Mouse (Mus musculus): Measurements from ENCODE around the gene Gckr. TPM values are rescaled to one million over a fixed set of nuclear protein-coding genes. Genes with fewer than 3 reads are reported as not detected.

Gene Gckr
- polyA plus RNA-seq, 1 experiment from 2014 or later = not detected

- H3K27me3 ChIP-seq (ENCODE audit: insufficient read depth, low read length) = no peaks in the 10 kb centered on the region
- no peak overlapping the region for H3K27ac ChIP-seq
- H3K9ac ChIP-seq (ENCODE audit: low read depth, low read length) = no peak overlapping the region
- 90% methylated on average over 6 of the region's 6 CpGs for WGBS
- peaks cover 18% of the 10 kb centered on the region; the same call in 1 of the 2 replicates for H3K36me3 ChIP-seq (ENCODE audit: insufficient read depth, low read length)
- H3K4me3 ChIP-seq (replicated peaks; ENCODE audit: low read depth, low read length) = no peak overlapping the region
- H3K9me3 ChIP-seq (replicated peaks; ENCODE audit: low read length) = no peaks in the 10 kb centered on the region
- H3K4me1 ChIP-seq (replicated peaks; ENCODE audit: insufficient read depth, low read length) = no peaks in the 10 kb centered on the region
- no peak for DNase-seq (ENCODE audit: low spot score)
- ATAC-seq (replicated peaks; ENCODE audit: low FRiP score, low read depth) = no peak
- H3K4me2 ChIP-seq (ENCODE audit: low read length) = no peak overlapping the region
- TF ChIP-seq CTCF (IDR thresholded peaks at IDR 0.05; ENCODE audit: low read depth) = no peak
These were observed 24.2 kb upstream of the Gckr start for GRCm38 (mm10) chr5:31273018-31273417.

- ATAC-seq (replicated peaks; ENCODE audit: low FRiP score, low read depth) (no peak), DNase-seq (ENCODE audit: low spot score) (no peak)
- Histone ChIP-seq H3K27ac (no peak overlapping the region), H3K27me3 (ENCODE audit: insufficient read depth, low read length) (no peaks in the 10 kb centered on the region), H3K4me1 (replicated peaks; ENCODE audit: insufficient read depth, low read length) (no peaks in the 10 kb centered on the region), H3K9me3 (replicated peaks; ENCODE audit: low read length) (no peaks in the 10 kb centered on the region), H3K4me2 (ENCODE audit: low read length) (no peak overlapping the region), H3K36me3 (ENCODE audit: insufficient read depth, low read length) (peaks cover 40% of the 10 kb centered on the region), H3K4me3 (replicated peaks; ENCODE audit: low read depth, low read length) (no peak overlapping the region), H3K9ac (ENCODE audit: low read depth, low read length) (no peak overlapping the region)
- 84% methylated on average over 20 of the region's 20 CpGs for WGBS
- TF ChIP-seq CTCF (IDR thresholded peaks at IDR 0.05; ENCODE audit: low read depth) = no peak
These were observed 17.8 kb upstream of the Gckr start for GRCm38 (mm10) chr5:31279245-31279988.

GRCm38 (mm10) chr5:31288225-31288624 lies 9.0 kb upstream of the Gckr start:
- Histone ChIP-seq H3K4me3 (replicated peaks; ENCODE audit: low read depth, low read length) (no peak overlapping the region), H3K36me3 (ENCODE audit: insufficient read depth, low read length) (peaks cover 25% of the 10 kb centered on the region), H3K27me3 (ENCODE audit: insufficient read depth, low read length) (no peaks in the 10 kb centered on the region), H3K4me1 (replicated peaks; ENCODE audit: insufficient read depth, low read length) (peaks cover 11% of the 10 kb centered on the region), H3K27ac (no peak overlapping the region), H3K9ac (ENCODE audit: low read depth, low read length) (no peak overlapping the region), H3K9me3 (replicated peaks; ENCODE audit: low read length) (no peaks in the 10 kb centered on the region), H3K4me2 (ENCODE audit: low read length) (no peak overlapping the region)
- no peak for DNase-seq (ENCODE audit: low spot score)
- TF ChIP-seq CTCF (IDR thresholded peaks at IDR 0.05; ENCODE audit: low read depth) = no peak
- ATAC-seq (replicated peaks; ENCODE audit: low FRiP score, low read depth) = no peak
- 71% methylated on average over 4 of the region's 4 CpGs for WGBS

GRCm38 (mm10) chr5:31288655-31289054 lies 8.6 kb upstream of the Gckr start:
- DNase-seq (ENCODE audit: low spot score) = no peak
- Histone ChIP-seq H3K4me1 (replicated peaks; ENCODE audit: insufficient read depth, low read length) (peaks cover 11% of the 10 kb centered on the region), H3K9ac (ENCODE audit: low read depth, low read length) (no peak overlapping the region), H3K4me2 (ENCODE audit: low read length) (no peak overlapping the region), H3K27ac (no peak overlapping the region), H3K9me3 (replicated peaks; ENCODE audit: low read length) (no peaks in the 10 kb centered on the region), H3K4me3 (replicated peaks; ENCODE audit: low read depth, low read length) (no peak overlapping the region), H3K27me3 (ENCODE audit: insufficient read depth, low read length) (no peaks in the 10 kb centered on the region), H3K36me3 (ENCODE audit: insufficient read depth, low read length) (peaks cover 21% of the 10 kb centered on the region)
- no peak for TF ChIP-seq CTCF (IDR thresholded peaks at IDR 0.05; ENCODE audit: low read depth)
- WGBS = 75% methylated on average over 3 of the region's 3 CpGs
- no peak for ATAC-seq (replicated peaks; ENCODE audit: low FRiP score, low read depth)

DNA sequence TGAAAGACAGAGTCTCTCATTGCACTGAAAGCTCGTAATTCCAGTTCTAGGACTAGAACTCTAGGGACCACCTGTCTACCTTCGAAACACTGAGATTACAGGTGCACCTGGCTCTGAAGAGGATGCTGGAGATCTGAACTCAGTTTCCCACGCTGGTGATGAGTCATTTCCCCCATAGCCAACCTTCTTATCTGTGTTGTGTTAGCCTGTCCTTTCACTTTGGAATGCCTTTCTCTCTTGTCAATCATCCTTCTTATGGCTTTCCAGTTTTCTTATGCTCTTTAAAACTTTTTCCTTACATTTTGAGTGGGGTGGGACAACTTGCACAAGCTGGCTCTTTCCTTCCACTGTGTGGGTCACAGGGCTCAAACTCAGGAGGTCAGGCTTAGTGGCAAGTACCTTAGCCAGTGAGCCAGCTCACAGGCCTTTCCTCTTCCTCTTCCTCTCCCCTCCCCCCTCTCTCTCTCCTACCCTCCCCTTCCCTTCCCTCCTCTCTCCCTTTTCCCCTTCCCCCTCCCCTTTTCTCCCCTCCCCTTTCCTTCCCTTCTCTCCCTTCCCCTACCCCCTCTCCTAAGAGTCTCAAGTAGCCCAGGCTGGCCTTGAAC lies 7.5 kb upstream of the Gckr start:
- H3K9me3 ChIP-seq (replicated peaks; ENCODE audit: low read length) = no peaks in the 10 kb centered on the region
- H3K4me2 ChIP-seq (ENCODE audit: low read length) = peak overlapping the region; percentile 61; the same call in 1 of the 2 replicates
- WGBS = 88% methylated on average over 3 of the region's 3 CpGs
- peaks cover 13% of the 10 kb centered on the region for H3K4me1 ChIP-seq (replicated peaks; ENCODE audit: insufficient read depth, low read length)
- no peaks in the 10 kb centered on the region for H3K27me3 ChIP-seq (ENCODE audit: insufficient read depth, low read length)
- H3K9ac ChIP-seq (ENCODE audit: low read depth, low read length) = no peak overlapping the region
- ATAC-seq (replicated peaks; ENCODE audit: low FRiP score, low read depth) (no peak), DNase-seq (ENCODE audit: low spot score) (no peak)
- H3K27ac ChIP-seq = no peak overlapping the region
- no peak overlapping the region for H3K4me3 ChIP-seq (replicated peaks; ENCODE audit: low read depth, low read length)
- H3K36me3 ChIP-seq (ENCODE audit: insufficient read depth, low read length) = peaks cover 14% of the 10 kb centered on the region
- no peak for TF ChIP-seq CTCF (IDR thresholded peaks at IDR 0.05; ENCODE audit: low read depth)

DNA sequence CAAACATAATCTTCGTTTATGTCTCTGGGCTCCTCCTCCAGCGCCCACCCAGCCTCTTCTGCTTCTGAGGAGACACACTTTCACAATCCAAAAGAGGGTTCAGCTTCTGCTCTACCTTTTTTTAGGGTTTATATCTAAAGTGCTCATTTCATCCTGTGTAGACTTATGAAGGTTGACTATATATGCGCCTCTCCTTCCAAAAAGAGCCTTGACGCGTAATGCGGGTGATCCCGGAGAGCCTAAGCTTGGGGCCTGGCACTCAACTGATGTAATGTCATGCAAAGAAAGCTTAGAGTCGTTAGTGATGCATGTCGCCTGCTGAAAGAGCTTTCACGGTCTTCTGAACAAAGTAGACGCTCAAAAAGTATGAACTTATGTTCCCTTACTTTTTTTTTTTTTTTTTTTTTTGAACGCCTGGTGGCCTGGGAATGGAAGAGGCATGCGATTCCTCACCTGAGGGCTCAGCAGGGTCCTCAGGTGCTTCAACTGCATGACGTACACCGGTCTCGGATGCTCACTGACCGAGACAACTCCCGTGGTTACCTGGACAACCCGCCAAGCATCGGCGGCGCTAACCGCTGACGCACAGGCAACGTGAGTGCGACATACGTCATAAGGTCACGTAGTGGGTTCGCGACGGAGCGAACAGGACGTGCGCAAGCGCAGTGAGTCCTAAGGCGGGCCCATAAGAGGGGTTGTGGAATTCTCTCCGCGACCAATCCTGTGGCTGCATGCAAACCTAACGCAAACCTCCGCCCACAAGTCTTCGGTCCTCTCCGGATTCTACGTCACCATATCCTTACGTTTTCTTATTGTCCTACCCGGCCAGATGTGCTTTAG lies 6.5 kb upstream of the Gckr start, which contains the start of gene Ift172:
Gene Ift172 (minus strand): TSS at position 596 of the 840 bp plus-strand sequence.
- peak within 1 kb of the TSS; percentile 44; the same call in 1 of the 2 replicates for H3K9ac ChIP-seq (ENCODE audit: low read depth, low read length)
- TF ChIP-seq CTCF (IDR thresholded peaks at IDR 0.05; ENCODE audit: low read depth) = no peak
- H3K4me1 ChIP-seq (replicated peaks; ENCODE audit: insufficient read depth, low read length) = peaks cover 14% of the 10 kb centered on the region
- peak within 1 kb of the TSS; percentile 61 for H3K4me2 ChIP-seq (ENCODE audit: low read length)
- H3K36me3 ChIP-seq (ENCODE audit: insufficient read depth, low read length) = peaks cover 5% of the 10 kb centered on the region
- peak within 1 kb of the TSS; percentile 61; the same call in 1 of the 2 replicates for H3K27ac ChIP-seq
- peak within 1 kb of the TSS; percentile 44 for H3K4me3 ChIP-seq (replicated peaks; ENCODE audit: low read depth, low read length)
- no peaks in the 10 kb centered on the region for H3K9me3 ChIP-seq (replicated peaks; ENCODE audit: low read length)
- DNase-seq (ENCODE audit: low spot score) (peak; percentile 100), ATAC-seq (replicated peaks; ENCODE audit: low FRiP score, low read depth) (peak; percentile 95)
- no peaks in the 10 kb centered on the region for H3K27me3 ChIP-seq (ENCODE audit: insufficient read depth, low read length)
- 1% methylated on average over 45 of the region's 45 CpGs for WGBS
